Mouse (Mus musculus) erythroblast, adult 5-6 weeks (primary cell): ENCODE results near the gene Crybb1. TPM values are rescaled to one million over a fixed set of nuclear protein-coding genes. Genes with fewer than 3 reads are reported as not detected.

Experiments used
- ATAC-seq: replicated peaks from 2 replicates; pipeline ENCODE4 v1.8.0; 2016; ENCODE audit warnings: moderate number of reproducible peaks, mild to moderate bottlenecking, moderate TSS enrichment, inconsistent platforms; ENCODE audit not compliant: poor library complexity, low FRiP score, severe bottlenecking
- total RNA-seq, 2 experiments: library from RNA; stranded (forward) in 1 of 2; stranded (reverse) in 1 of 2; fragments of 150-400 nt in 1 of 2; fragments of 200-764, 138-1000 nt in 1 of 2; gene quantifications; 2 replicates each; pipeline versions ENCODE4 v1.2.3 to v1.2.4; 2015 to 2017; ENCODE audit warnings: low replicate concordance in 2 of 2

Gene Crybb1
- total RNA-seq, 2 experiments from 2014 or later, result not detected

DNA sequence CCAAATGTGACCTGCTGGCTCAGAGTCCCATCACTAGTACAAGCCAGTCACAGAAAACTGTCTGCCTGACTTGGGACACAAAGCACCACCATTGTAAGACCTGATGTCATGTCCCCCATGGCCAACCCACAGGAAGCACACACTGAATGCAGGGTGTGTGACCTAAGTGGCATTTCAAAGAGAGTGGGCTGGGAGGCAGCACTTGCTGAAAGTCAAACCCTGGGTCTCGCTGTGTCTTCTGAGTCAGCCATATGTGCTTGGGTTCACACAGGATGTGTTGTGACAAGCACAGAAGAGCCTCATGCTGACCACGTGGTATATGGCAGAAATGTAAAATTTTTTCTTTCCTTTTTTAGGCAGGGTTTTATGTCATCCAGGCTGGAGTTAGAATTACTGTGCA lies 41.6 kb downstream of the Crybb1 start:
- no peak for ATAC-seq

DNA sequence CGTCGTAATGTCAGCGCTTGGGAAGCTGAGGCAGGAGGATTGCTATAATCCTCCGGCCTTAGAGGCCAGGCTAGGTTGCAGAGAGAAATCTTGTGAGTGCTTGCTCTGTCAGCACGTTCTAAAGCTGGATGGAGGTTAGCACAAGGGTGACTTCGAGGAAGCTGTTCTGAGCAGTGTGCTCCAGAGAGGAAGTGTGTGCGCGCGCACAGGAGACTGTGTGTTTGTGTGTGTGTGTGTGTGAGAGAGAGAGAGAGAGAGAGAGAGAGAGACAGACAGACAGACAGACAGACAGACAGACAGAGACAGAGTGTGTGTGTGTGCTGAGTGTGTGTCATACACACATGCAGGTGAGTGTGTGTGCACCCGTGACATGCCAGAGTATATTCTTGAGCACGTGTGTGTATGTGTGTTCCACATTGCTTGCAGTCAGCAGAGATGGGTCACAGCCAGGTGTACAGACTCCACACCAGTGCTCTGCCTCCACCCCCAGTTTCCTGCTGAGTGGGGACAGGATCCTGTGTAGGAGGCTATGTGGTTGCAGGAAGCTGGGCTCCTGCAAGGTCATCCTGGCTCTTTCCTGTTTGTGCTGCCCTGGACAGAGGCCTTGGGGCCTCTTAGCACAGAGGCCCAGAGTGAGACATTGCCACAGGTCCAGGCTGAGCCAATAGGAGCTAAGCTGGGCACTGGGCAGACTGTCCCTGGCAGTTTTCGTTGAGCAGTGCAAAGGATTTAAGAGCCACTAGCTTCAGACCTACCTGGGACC lies 42.8 kb downstream of the Crybb1 start:
- no peak for ATAC-seq

GRCm38 (mm10) chr5:112299399-112299798 lies 43.8 kb downstream of the Crybb1 start:
- ATAC-seq, result no peak

DNA sequence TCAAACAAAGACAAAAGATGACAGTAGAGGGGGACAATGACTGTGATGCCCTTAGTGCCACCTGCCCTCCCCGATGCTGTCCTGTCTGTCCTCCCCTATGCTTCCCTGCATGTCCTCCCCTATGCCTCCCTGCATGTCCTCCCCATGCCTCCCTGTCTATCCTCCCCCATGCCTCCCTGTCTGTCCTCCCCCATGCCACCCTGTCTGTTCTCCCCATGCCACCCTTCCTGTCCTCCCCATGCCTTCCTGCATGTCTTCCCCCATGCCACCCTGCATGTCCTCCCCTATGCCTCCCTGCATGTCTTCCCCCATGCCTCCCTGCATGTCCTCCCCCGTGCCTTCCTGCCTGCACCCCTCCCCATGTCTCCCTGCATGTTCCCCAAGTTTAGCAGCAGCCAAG lies 44.5 kb downstream of the Crybb1 start:
- ATAC-seq, result no peak

DNA sequence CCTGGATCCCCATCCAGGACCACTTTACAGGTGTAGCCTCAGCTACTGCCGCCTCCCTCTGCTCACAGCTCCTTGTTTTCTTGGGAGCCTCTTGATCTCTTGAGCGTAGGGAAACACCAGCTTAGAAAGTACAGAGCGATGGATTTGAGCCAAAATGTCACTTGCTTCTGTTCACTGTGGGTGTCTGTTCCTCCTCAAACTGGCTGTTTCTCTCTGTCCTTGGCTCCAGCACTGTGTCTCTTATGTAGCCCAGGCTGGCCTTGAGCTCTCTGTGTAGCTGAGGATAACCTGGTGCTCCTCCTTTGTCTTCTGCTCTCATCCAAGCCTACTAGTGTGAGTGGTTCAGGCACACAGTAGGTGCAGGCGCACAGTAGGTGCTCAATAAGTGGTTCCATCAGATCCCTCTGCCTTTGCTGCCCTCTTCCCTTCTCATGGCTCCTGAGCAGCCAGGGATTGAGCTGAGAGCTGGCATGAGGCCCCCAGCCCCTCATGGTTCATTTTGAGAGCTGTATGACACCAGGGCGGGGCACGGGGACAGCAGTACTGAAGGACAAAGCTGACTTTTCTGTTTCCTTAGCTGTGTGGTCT lies 45.2 kb downstream of the Crybb1 start:
- ATAC-seq, result no peak

DNA sequence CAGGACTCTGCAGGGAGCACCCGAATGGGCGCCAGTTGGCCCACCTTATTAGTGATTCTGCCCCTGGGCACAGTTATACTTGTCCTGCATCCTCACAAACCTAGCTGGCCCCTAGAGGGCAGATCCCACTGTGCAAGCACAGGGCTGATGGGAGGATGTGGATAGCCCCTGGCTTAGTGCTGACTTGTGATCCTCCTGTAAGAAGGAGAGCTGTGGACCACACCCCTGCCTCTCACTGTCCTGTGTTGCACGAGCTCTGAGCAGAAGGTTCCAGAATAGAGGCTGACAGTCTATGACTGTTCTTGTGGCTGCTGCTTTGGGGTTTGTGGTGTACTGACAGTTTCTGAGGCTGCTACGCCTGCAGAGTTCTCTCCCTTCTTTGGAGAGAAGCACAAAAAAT lies 46.1 kb downstream of the Crybb1 start:
- no peak for ATAC-seq

- ATAC-seq, result no peak
Observed at GRCm38 (mm10) chr5:112302310-112302709, 46.7 kb downstream of the Crybb1 start.

GRCm38 (mm10) chr5:112305842-112306241 lies 50.2 kb downstream of the Crybb1 start:
- no peak for ATAC-seq

DNA sequence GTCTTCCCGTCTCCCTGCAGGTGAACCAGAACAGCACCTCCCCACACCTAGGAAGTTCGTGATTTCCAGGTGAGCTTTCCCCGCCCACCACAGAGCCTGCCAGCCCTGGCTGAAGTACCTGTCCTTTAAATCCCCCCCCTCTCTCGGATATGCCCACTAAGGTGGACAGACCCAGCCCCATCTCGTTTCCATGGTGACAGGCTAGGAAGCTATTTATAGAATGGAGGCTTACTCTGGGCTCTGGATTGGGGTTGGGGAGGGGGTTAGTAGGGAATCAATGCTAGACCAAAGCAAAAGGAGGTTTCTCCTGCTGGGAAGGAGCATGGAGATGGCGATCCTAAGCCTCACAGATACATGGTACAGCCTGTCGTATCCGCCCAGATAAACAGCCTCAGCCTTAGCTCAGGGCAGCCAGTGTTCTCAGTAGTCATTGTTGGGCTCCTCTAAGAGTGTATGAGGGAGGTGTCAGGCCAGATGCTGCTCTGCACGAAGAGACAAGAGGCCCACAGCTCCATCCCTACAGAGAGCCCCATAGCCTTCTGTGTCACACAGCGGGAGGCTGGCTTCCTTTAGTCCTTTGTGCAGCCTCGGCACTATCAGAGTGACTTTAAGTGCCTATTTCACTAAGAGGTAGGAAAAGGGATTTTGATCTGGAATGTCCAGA lies 57.7 kb downstream of the Crybb1 start:
- ATAC-seq, result no peak

DNA sequence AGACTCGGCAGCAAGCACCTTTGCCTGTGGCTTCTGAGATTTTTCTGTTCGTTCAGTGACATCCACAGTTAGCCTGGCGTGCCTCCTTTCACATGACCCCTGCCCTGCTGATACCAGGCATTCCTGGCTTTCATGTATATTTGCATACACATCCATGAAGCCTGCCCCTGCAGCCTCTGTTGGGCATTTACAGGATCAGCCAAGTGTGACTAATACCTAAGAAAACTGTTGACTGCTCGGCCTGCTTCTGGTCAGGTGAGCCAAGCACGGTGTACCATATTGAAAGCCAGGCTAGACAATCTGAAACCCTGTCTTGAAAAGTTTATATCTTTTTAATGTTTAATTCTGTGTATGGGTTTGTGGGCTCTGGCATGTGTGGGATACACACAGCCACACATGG lies 60.9 kb downstream of the Crybb1 start:
- ATAC-seq, result no peak

GRCm38 (mm10) chr5:112317328-112317727 lies 61.7 kb downstream of the Crybb1 start:
- no peak for ATAC-seq

Other genes with a start within 250 kb of the Crybb1 start
- gene Cryba4, start 3.3 kb upstream of the Crybb1 start, total RNA-seq (2015; ENCODE audit: low replicate concordance), result 3.3 TPM in 1 of 2 replicates, not detected in the other
- not detected in 2 replicates for gene Cryba4, start 3.3 kb upstream of the Crybb1 start, total RNA-seq (2017; ENCODE audit: low replicate concordance)
- 11.7 and 14.0 TPM in 2 replicates for gene Tpst2, start 20.9 kb downstream of the Crybb1 start, total RNA-seq (2015; ENCODE audit: low replicate concordance)
- gene Tpst2, start 20.9 kb downstream of the Crybb1 start, total RNA-seq (2017; ENCODE audit: low replicate concordance), result 5.0 and 6.4 TPM in 2 replicates
- gene Tfip11, start 70.5 kb downstream of the Crybb1 start, total RNA-seq (2015; ENCODE audit: low replicate concordance), result 3.5 and 4.6 TPM in 2 replicates
- 3.9 and 11.2 TPM in 2 replicates for gene Tfip11, start 70.5 kb downstream of the Crybb1 start, total RNA-seq (2017; ENCODE audit: low replicate concordance)
- gene Srrd, start 87.2 kb downstream of the Crybb1 start, total RNA-seq (2015; ENCODE audit: low replicate concordance), result 7.5 and 8.2 TPM in 2 replicates
- 0.17 and 3.3 TPM in 2 replicates for gene Srrd, start 87.2 kb downstream of the Crybb1 start, total RNA-seq (2017; ENCODE audit: low replicate concordance)
- 3.5 TPM in 1 of 2 replicates, not detected in the other for gene Hps4, start 87.3 kb downstream of the Crybb1 start, total RNA-seq (2015; ENCODE audit: low replicate concordance)
- 1.5 and 5.0 TPM in 2 replicates for gene Hps4, start 87.3 kb downstream of the Crybb1 start, total RNA-seq (2017; ENCODE audit: low replicate concordance)
- not detected in 2 replicates for gene Gm6583, start 100.2 kb downstream of the Crybb1 start, total RNA-seq (2015; ENCODE audit: low replicate concordance)
- gene Gm6583, start 100.2 kb downstream of the Crybb1 start, total RNA-seq (2017; ENCODE audit: low replicate concordance), result not detected in 2 replicates
- gene Asphd2, start 139.1 kb downstream of the Crybb1 start, total RNA-seq (2015; ENCODE audit: low replicate concordance), result not detected in 2 replicates
- gene Asphd2, start 139.1 kb downstream of the Crybb1 start, total RNA-seq (2017; ENCODE audit: low replicate concordance), result not detected in 2 replicates
- not detected in 2 replicates for gene Gm6588, start 193.6 kb downstream of the Crybb1 start, total RNA-seq (2015; ENCODE audit: low replicate concordance)
- gene Gm6588, start 193.6 kb downstream of the Crybb1 start, total RNA-seq (2017; ENCODE audit: low replicate concordance), result not detected in 2 replicates